Mouse (Mus musculus) C2C12 (cell line): ENCODE data around the gene Palm3.

Experiments used
- CEBPB ChIP-seq: IDR thresholded peaks from one replicate; pipeline ENCODE4 v1.6.1; 2011; ENCODE audit warnings: low read depth, mild to moderate bottlenecking, control low read depth, moderate library complexity
- CTCF ChIP-seq: IDR thresholded peaks from one replicate; pipeline ENCODE4 v1.5.1; 2011; ENCODE audit not compliant: control insufficient read depth, insufficient read depth, insufficient read length
- MYOD1 ChIP-seq: IDR thresholded peaks from one replicate; pipeline ENCODE4 v1.6.1; 2011; ENCODE audit warnings: low read depth; ENCODE audit not compliant: control insufficient read depth, insufficient read length

- TF ChIP-seq MYOD1 = no peak
- TF ChIP-seq CTCF = no peak
- TF ChIP-seq CEBPB = no peak
These were observed 40.4 kb upstream of the Palm3 start for GRCm38 (mm10) chr8:83980845-83981244.
